26 mouse cellular contexts compared by ENCODE assay signal in genomic region chr2:180746569-180747192, GRCm38 (mm10). TPM values are rescaled to one million over a fixed set of nuclear protein-coding genes. Genes with fewer than 3 reads are reported as not detected.
DNase-seq lines count a peak whose midpoint lies in the region; ATAC-seq lines count a peak whose summit lies in the region.
"Had no signal": no experiment of that assay in that cellular context is flagged by ENCODE, and none has a peak within 500 bp of the region (broad histone marks: within the 10 kb centered on the region; RNA-seq: fewer than 3 reads in every experiment).

No protein-coding gene starts in this region.

- no peaks in the 10 kb centered on the region for H3K36me3 ChIP-seq in forebrain, embryonic 14.5 days (ENCODE audit: control insufficient read depth, insufficient read depth, low read length)
- no peaks in the 10 kb centered on the region for H3K36me3 ChIP-seq in forebrain, embryonic 15.5 days
- no peaks in the 10 kb centered on the region for H3K36me3 ChIP-seq in kidney, embryonic 15.5 days
- H3K36me3 ChIP-seq: heart, embryonic 10.5 days; intestine, embryonic 15.5 days; limb, embryonic 10.5 days; liver, embryonic 15.5 days; lung, embryonic 15.5 days had no signal

- DNase-seq in forebrain, embryonic 14.5 days (ENCODE audit: low spot score) = peak; percentile 52
- peak; percentile 19 for DNase-seq in kidney, postnatal 14 days
- DNase-seq in retina, postnatal 1 day = peak; percentile 35
- DNase-seq in retina, embryonic 14.5 days (ENCODE audit: low spot score) = no peak
- DNase-seq: adrenal gland, postnatal 36 days; cerebellum, adult 11 months; heart, postnatal 4 days; liver; lung, postnatal 36 days; right cerebral cortex, postnatal 4 days; thymus, postnatal 14 days had no signal

- WGBS in forebrain, embryonic 14.5 days = 7% methylated on average over 5 of the region's 5 CpGs
- WGBS in forebrain, embryonic 15.5 days = 10% methylated on average over 5 of the region's 5 CpGs
- WGBS in kidney, embryonic 15.5 days = 28% methylated on average over 5 of the region's 5 CpGs

- H3K27ac ChIP-seq in forebrain, embryonic 14.5 days (ENCODE audit: low read depth, low read length) = no peak overlapping the region
- H3K27ac ChIP-seq in forebrain, embryonic 15.5 days (replicated peaks) = no peak overlapping the region
- no peak overlapping the region for H3K27ac ChIP-seq in kidney, embryonic 15.5 days
- H3K27ac ChIP-seq: heart, embryonic 10.5 days; intestine, embryonic 15.5 days; left cerebral cortex, adult 2 months; limb, embryonic 10.5 days; liver, embryonic 15.5 days; lung, embryonic 15.5 days had no signal

- no peak for ATAC-seq in forebrain, embryonic 14.5 days
- ATAC-seq in forebrain, embryonic 15.5 days (replicated peaks) = no peak
- ATAC-seq in kidney, embryonic 15.5 days (replicated peaks; ENCODE audit: low FRiP score) = no peak
- ATAC-seq in inflammation-experienced regulatory T-cells, adult 6 months = no peak
- ATAC-seq: intestine, embryonic 15.5 days; Patski had no signal

- peaks cover 6% of the 10 kb centered on the region; the same call in 1 of the 2 replicates for H3K4me1 ChIP-seq in forebrain, embryonic 14.5 days (ENCODE audit: control insufficient read depth, insufficient read depth, low read length)
- H3K4me1 ChIP-seq in forebrain, embryonic 15.5 days = peaks cover 7% of the 10 kb centered on the region
- no peaks in the 10 kb centered on the region for H3K4me1 ChIP-seq in kidney, embryonic 15.5 days
- H3K4me1 ChIP-seq: heart, embryonic 10.5 days; intestine, embryonic 15.5 days; limb, embryonic 10.5 days; liver, embryonic 15.5 days; lung, embryonic 15.5 days had no signal

- H3K4me3 ChIP-seq in forebrain, embryonic 14.5 days (ENCODE audit: low read depth, low read length) = no peak overlapping the region
- no peak overlapping the region for H3K4me3 ChIP-seq in forebrain, embryonic 15.5 days
- no peak overlapping the region for H3K4me3 ChIP-seq in kidney, embryonic 15.5 days (replicated peaks)
- H3K4me3 ChIP-seq: heart, embryonic 10.5 days; intestine, embryonic 15.5 days; left cerebral cortex, adult 2 months; limb, embryonic 10.5 days; liver, embryonic 15.5 days; lung, embryonic 15.5 days had no signal

- H3K27me3 ChIP-seq in forebrain, embryonic 14.5 days (replicated peaks; ENCODE audit: control insufficient read depth, insufficient read depth, low read length) = 0 out of 2 replicates have a peak, but pooled peaks cover 3% of the 10 kb centered on the region
- peaks cover 3% of the 10 kb centered on the region; the same call in 1 of the 2 replicates for H3K27me3 ChIP-seq in forebrain, embryonic 15.5 days
- H3K27me3 ChIP-seq in kidney, embryonic 15.5 days = peaks cover 12% of the 10 kb centered on the region; the same call in 1 of the 2 replicates
- H3K27me3 ChIP-seq: lung, embryonic 15.5 days had no signal

- no peaks in the 10 kb centered on the region for H3K9me3 ChIP-seq in forebrain, embryonic 14.5 days (replicated peaks; ENCODE audit: control insufficient read depth, low read length)
- no peaks in the 10 kb centered on the region for H3K9me3 ChIP-seq in forebrain, embryonic 15.5 days
- no peaks in the 10 kb centered on the region for H3K9me3 ChIP-seq in kidney, embryonic 15.5 days (replicated peaks)
- H3K9me3 ChIP-seq: heart, embryonic 10.5 days; intestine, embryonic 15.5 days; limb, embryonic 10.5 days; liver, embryonic 15.5 days; lung, embryonic 15.5 days had no signal

- no peak overlapping the region for H3K4me2 ChIP-seq in forebrain, embryonic 14.5 days (ENCODE audit: low read length)
- H3K4me2 ChIP-seq in forebrain, embryonic 15.5 days (replicated peaks) = no peak overlapping the region
- H3K4me2 ChIP-seq in kidney, embryonic 15.5 days = no peak overlapping the region
- H3K4me2 ChIP-seq: intestine, embryonic 15.5 days; liver, embryonic 15.5 days; lung, embryonic 15.5 days had no signal

- H3K9ac ChIP-seq in forebrain, embryonic 14.5 days (ENCODE audit: low read length) = 0 out of 2 replicates have a peak overlapping the region, but pooled peaks have one; percentile 21
- H3K9ac ChIP-seq in forebrain, embryonic 15.5 days (replicated peaks) = no peak overlapping the region
- H3K9ac ChIP-seq in kidney, embryonic 15.5 days = no peak overlapping the region
- H3K9ac ChIP-seq: intestine, embryonic 15.5 days; liver, embryonic 15.5 days; lung, embryonic 15.5 days had no signal

RNA-seq across cellular contexts. Expression of gene Slc17a9, which starts 21.6 kb away (rescaled TPM):
- 0.25 TPM in 1 of 2 replicates, not detected in the other for polyA plus RNA-seq in forebrain, embryonic 14.5 days (2014; fragmentation: Nextera tagmentation; extraction: Ambion mirVana)
- 0.13 and 0.29 TPM in 2 replicates for polyA plus RNA-seq in forebrain, embryonic 15.5 days (2015; fragmentation: Nextera tagmentation; extraction: Ambion mirVana)
- 0.58 and 1.6 TPM in 2 replicates for polyA plus RNA-seq in kidney, embryonic 15.5 days (2015; fragmentation: Nextera tagmentation; extraction: Ambion mirVana)
- 10 to 100 TPM; 31.7 to 86.8 (median 66.9) TPM for polyA plus RNA-seq in inflammation-experienced regulatory T-cells, adult 6 months (2017; shearing (Covaris generic))
- polyA plus RNA-seq: embryonic facial prominence, embryonic 11.5 days had no signal

RNA-seq across cellular contexts. Expression of gene Bhlhe23, which starts 30.0 kb away (rescaled TPM):
- 0.85 and 1.1 TPM in 2 replicates for polyA plus RNA-seq in forebrain, embryonic 14.5 days (2014; fragmentation: Nextera tagmentation; extraction: Ambion mirVana)
- 0.51 and 1.1 TPM in 2 replicates for polyA plus RNA-seq in forebrain, embryonic 15.5 days (2015; fragmentation: Nextera tagmentation; extraction: Ambion mirVana)
- not detected in 2 replicates for polyA plus RNA-seq in kidney, embryonic 15.5 days (2015; fragmentation: Nextera tagmentation; extraction: Ambion mirVana)
- not detected for polyA plus RNA-seq in inflammation-experienced regulatory T-cells, adult 6 months (2017; shearing (Covaris generic))
- polyA plus RNA-seq: gonadal fat pad, adult 2 months; heart, embryonic 16.5 days; intestine, embryonic 15.5 days; kidney, embryonic 16.5 days; limb, embryonic 10.5 days; liver, embryonic 15.5 days; lung, embryonic 15.5 days; Patski; stomach, embryonic 14.5 days had no signal

RNA-seq across cellular contexts. Expression of gene Gid8, which starts 36.8 kb away (rescaled TPM):
- polyA plus RNA-seq in forebrain, embryonic 14.5 days (2014; fragmentation: Nextera tagmentation; extraction: Ambion mirVana) = 56.3 and 60.4 TPM in 2 replicates
- polyA plus RNA-seq in forebrain, embryonic 15.5 days (2015; fragmentation: Nextera tagmentation; extraction: Ambion mirVana) = 58.0 and 58.7 TPM in 2 replicates
- 55.8 TPM in 2 replicates for polyA plus RNA-seq in kidney, embryonic 15.5 days (2015; fragmentation: Nextera tagmentation; extraction: Ambion mirVana)
- polyA plus RNA-seq in inflammation-experienced regulatory T-cells, adult 6 months (2017; shearing (Covaris generic)) = 10 to 100 TPM; 20.2 to 22.8 (median 22.4) TPM

RNA-seq across cellular contexts. Expression of gene Dido1, which starts 36.9 kb away (rescaled TPM):
- 21.0 and 30.8 TPM in 2 replicates for polyA plus RNA-seq in forebrain, embryonic 14.5 days (2014; fragmentation: Nextera tagmentation; extraction: Ambion mirVana)
- polyA plus RNA-seq in forebrain, embryonic 15.5 days (2015; fragmentation: Nextera tagmentation; extraction: Ambion mirVana) = 29.6 and 30.8 TPM in 2 replicates
- 28.4 and 29.7 TPM in 2 replicates for polyA plus RNA-seq in kidney, embryonic 15.5 days (2015; fragmentation: Nextera tagmentation; extraction: Ambion mirVana)
- 10 to 100 TPM; 36.4 to 52.4 (median 45.3) TPM for polyA plus RNA-seq in inflammation-experienced regulatory T-cells, adult 6 months (2017; shearing (Covaris generic))

Comparison
In these comparisons a context has a peak if more than half of its experiments do, and no peak if none do; other contexts are left out.
1. RNA of gene Slc17a9, which starts 21.6 kb away (polyA plus RNA-seq): 31.7 to 86.8 TPM in inflammation-experienced regulatory T-cells, adult 6 months; 0.58 to 1.6 TPM in kidney, embryonic 15.5 days, 0.13 to 0.29 TPM in forebrain, embryonic 15.5 days and 0.25 TPM in forebrain, embryonic 14.5 days; every median in the first group is over 10 times any median in the second.